In genomic region chr15:36896265-36896664, GRCm38 (mm10) we compare ENCODE assay signal across 21 mouse cellular contexts.
"Had no signal": no experiment of that assay in that cellular context is flagged by ENCODE, and none has a peak within 500 bp of the region (broad histone marks: within the 10 kb centered on the region; RNA-seq: fewer than 3 reads in every experiment).

No protein-coding gene starts in this region.

- ATAC-seq: liver, postnatal 0 days; lung, postnatal 0 days had no signal

- H3K27ac ChIP-seq: kidney, embryonic 15.5 days; left cerebral cortex, adult 2 months; limb, embryonic 12.5 days; limb, embryonic 15.5 days; liver, embryonic 14.5 days; macrophage; midbrain, embryonic 12.5 days; neural tube, embryonic 13.5 days; stomach, embryonic 15.5 days had no signal

- H3K9ac ChIP-seq: kidney, embryonic 15.5 days; limb, embryonic 12.5 days; limb, embryonic 15.5 days; liver, embryonic 14.5 days; liver, postnatal 0 days; lung, embryonic 14.5 days; midbrain, embryonic 12.5 days; neural tube, embryonic 13.5 days; stomach, embryonic 15.5 days had no signal

- H3K4me2 ChIP-seq: kidney, embryonic 15.5 days; limb, embryonic 12.5 days; limb, embryonic 15.5 days; liver, embryonic 11.5 days; lung, embryonic 14.5 days; midbrain, embryonic 12.5 days; neural tube, embryonic 13.5 days; stomach, embryonic 15.5 days had no signal

- H3K36me3 ChIP-seq: kidney, embryonic 15.5 days; limb, embryonic 12.5 days; limb, embryonic 15.5 days; midbrain, embryonic 12.5 days; neural tube, embryonic 13.5 days; stomach, embryonic 15.5 days had no signal

- H3K27me3 ChIP-seq: kidney, embryonic 15.5 days; limb, embryonic 15.5 days; neural tube, embryonic 13.5 days; stomach, embryonic 15.5 days had no signal

- H3K4me3 ChIP-seq: kidney, embryonic 15.5 days; left cerebral cortex, adult 2 months; limb, embryonic 12.5 days; limb, embryonic 15.5 days; midbrain, embryonic 12.5 days; neural tube, embryonic 13.5 days; stomach, embryonic 15.5 days had no signal

- H3K9me3 ChIP-seq: kidney, embryonic 15.5 days; limb, embryonic 12.5 days; limb, embryonic 15.5 days; midbrain, embryonic 12.5 days; neural tube, embryonic 13.5 days; stomach, embryonic 15.5 days had no signal

- DNase-seq: kidney, adult 11 months; kidney, adult 8-10 months; kidney, postnatal 10 days; kidney, postnatal 36 days; layer of hippocampus, postnatal 36 days; left cerebral cortex, postnatal 4 days; liver, postnatal 0 days; lung, embryonic 14.5 days; right cerebral cortex, postnatal 4 days; thymus, postnatal 25 days had no signal
